Mouse (Mus musculus) E14TG2a.4 (cell line): ENCODE data around the gene Kat2a.

Source experiments
- CTCF ChIP-seq: conservative IDR thresholded peaks from 2 replicates; pipeline ENCODE4 v1.5.1; 2014; ENCODE audit warnings: low read length
- NANOG ChIP-seq: IDR thresholded peaks from 2 replicates; pipeline ENCODE4 v1.6.1; 2014; ENCODE audit warnings: borderline replicate concordance, low read length, mixed read lengths
- POU5F1 ChIP-seq: IDR thresholded peaks from 2 replicates; pipeline ENCODE4 v1.6.1; 2014; ENCODE audit warnings: low read length, borderline replicate concordance

- no peak for TF ChIP-seq CTCF
- no peak for TF ChIP-seq POU5F1
- no peak for TF ChIP-seq NANOG
Observed at GRCm38 (mm10) chr11:100750127-100750526, 37.9 kb upstream of the Kat2a start.
